Mouse (Mus musculus) left cerebral cortex, adult 2 months (tissue): ENCODE data around the gene Hmmr. TPM values are rescaled to one million over a fixed set of nuclear protein-coding genes. Genes with fewer than 3 reads are reported as not detected.

Experiments used
- DNase-seq, 2 experiments: peaks; one replicate each; pipeline ENCODE4 v3.0.0; 2021 to 2022; ENCODE audit warnings: low spot score in 2 of 2, mixed read lengths in 1 of 2; ENCODE audit errors: extremely low spot score in 1 of 2
- H3K27ac ChIP-seq: fragments of 200-600 bp; 2 replicates; pipeline ENCODE4 v1.8.1; 2022
- H3K4me3 ChIP-seq: fragments of 200-600 bp; 2 replicates; pipeline ENCODE4 v1.8.1; 2022
- CTCF ChIP-seq: fragments of 200-600 bp; IDR thresholded peaks from 2 replicates; pipeline ENCODE4 v1.8.1; 2022; ENCODE audit warnings: antibody characterized with exemption, mild to moderate bottlenecking, moderate library complexity
- intact Hi-C: fragments of 180-260 bp; cut with DNase I; formaldehyde crosslinking; loops from one replicate; pipeline ENCODE4 v1.15.1; 2025
- total RNA-seq, 2 experiments: library from RNA; stranded (reverse); gene quantifications; 2 replicates each; pipeline ENCODE4 v1.2.3; 2021

The Hmmr gene
- total RNA-seq, 2 experiments from 2014 or later: 0.33 to 0.50 TPM

GRCm38 (mm10) chr11:40693366-40693951, 39.8 kb downstream of the Hmmr start:
- H3K27ac ChIP-seq: peak overlapping the region; percentile 91
- no peak for TF ChIP-seq CTCF
- peak overlapping the region; percentile 97 for H3K4me3 ChIP-seq
- intact Hi-C loops: loop anchor here (2.0 to 5.0 kb wide), 2 partner anchors 39 to 141 kb away; partner anchors contain the start of genes Hmmr and Nudcd2
- peak; percentile 51 to 61 for DNase-seq

GRCm38 (mm10) chr11:40692511-40693365, 40.5 kb downstream of the Hmmr start:
- peak overlapping the region; percentile 97 for H3K4me3 ChIP-seq
- DNase-seq: peak; percentile 93 to 94
- intact Hi-C loops: loop anchor here (1.0 to 5.0 kb wide), 3 partner anchors 40 to 140 kb away; partner anchors contain the start of genes Ccng1, Hmmr and Nudcd2
- H3K27ac ChIP-seq: peak overlapping the region; percentile 91
- TF ChIP-seq CTCF: no peak

- no peak for TF ChIP-seq CTCF
- Histone ChIP-seq H3K4me3 (peak overlapping the region; percentile 97), H3K27ac (peak overlapping the region; percentile 91)
- intact Hi-C loops: loop anchor here (1.0 to 5.0 kb wide), 3 partner anchors 41 to 140 kb away; partner anchors contain the start of genes Ccng1, Hmmr and Nudcd2
- DNase-seq: no peak
Observed at GRCm38 (mm10) chr11:40692101-40692509, 41.1 kb downstream of the Hmmr start.

GRCm38 (mm10) chr11:40690444-40691127, 42.6 kb downstream of the Hmmr start:
- intact Hi-C loops: loop anchor here (5.0 kb wide), 1 partner anchor 138 kb away; no protein-coding TSS in a partner anchor
- Histone ChIP-seq H3K4me3 (peak overlapping the region; percentile 97), H3K27ac (no peak overlapping the region)
- no peak for TF ChIP-seq CTCF
- DNase-seq: no peak

GRCm38 (mm10) chr11:40683295-40683694, 49.9 kb downstream of the Hmmr start:
- no peak overlapping the region for H3K27ac ChIP-seq
- intact Hi-C loops: no loop called here
- no peak for DNase-seq
- H3K4me3 ChIP-seq: no peak overlapping the region
- TF ChIP-seq CTCF: no peak

GRCm38 (mm10) chr11:40682456-40682855, 50.8 kb downstream of the Hmmr start:
- intact Hi-C loops: no loop called here

GRCm38 (mm10) chr11:40677169-40677568, 56.1 kb downstream of the Hmmr start:
- no peak overlapping the region for H3K4me3 ChIP-seq
- peak; percentile 37 for TF ChIP-seq CTCF
- DNase-seq: no peak
- intact Hi-C loops: loop anchor here (5.0 kb wide), 1 partner anchor 120 kb away; no protein-coding TSS in a partner anchor
- no peak overlapping the region for H3K27ac ChIP-seq

More at GRCm38 (mm10) chr11:40682456-40682855, 50.8 kb downstream of the Hmmr start:
- no peak overlapping the region for H3K27ac ChIP-seq
- H3K4me3 ChIP-seq: no peak overlapping the region
- DNase-seq: no peak
- TF ChIP-seq CTCF: no peak

GRCm38 (mm10) chr11:40675014-40675730, 58.0 kb downstream of the Hmmr start:
- H3K4me3 ChIP-seq: no peak overlapping the region
- H3K27ac ChIP-seq: peak overlapping the region; percentile 82
- intact Hi-C loops: loop anchor here (5.0 kb wide), 1 partner anchor 118 kb away; no protein-coding TSS in a partner anchor
- TF ChIP-seq CTCF: no peak
- DNase-seq: no peak

Other genes starting within 250 kb of the Hmmr start
- gene Mat2b, start 38.2 kb downstream of the Hmmr start, total RNA-seq: 100 to 1,000 TPM; 145 to 160 TPM
- 10 to 100 TPM; 20.1 to 20.3 TPM for gene Nudcd2, start 245 bp upstream of the Hmmr start, total RNA-seq
- gene Ccng1, start 21.9 kb upstream of the Hmmr start, total RNA-seq: 10 to 100 TPM; 67.3 to 72.7 TPM